27 mouse cellular contexts compared by ENCODE assay signal in the genomic region with DNA sequence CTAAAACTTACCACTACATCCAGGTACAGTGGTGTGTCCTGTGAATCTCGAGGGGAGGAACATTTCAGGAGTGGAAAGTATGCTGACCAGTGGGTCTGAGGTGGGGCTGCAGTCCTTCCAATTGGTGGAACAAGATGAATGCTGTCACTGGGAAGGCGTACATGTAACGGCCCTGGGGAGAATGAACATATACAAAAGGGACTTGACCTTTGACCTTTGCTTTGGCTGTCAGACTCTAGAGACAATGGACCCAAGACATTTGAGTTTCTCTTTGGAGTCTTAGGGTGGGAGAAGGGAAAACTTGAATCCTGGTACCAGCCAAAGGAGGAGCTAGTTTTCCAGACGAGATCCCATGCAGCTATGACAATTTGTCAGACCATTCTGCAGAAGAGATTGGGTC.
"Had no signal": no experiment of that assay in that cellular context is flagged by ENCODE, and none has a peak within 500 bp of the region (broad histone marks: within the 10 kb centered on the region; RNA-seq: fewer than 3 reads in every experiment).

No protein-coding gene starts in this region.

- ATAC-seq: hindbrain, postnatal 0 days; intestine, embryonic 16.5 days; liver, embryonic 12.5 days had no signal

- H3K9ac ChIP-seq: heart, embryonic 13.5 days; heart, embryonic 15.5 days; hindbrain, embryonic 13.5 days; hindbrain, embryonic 15.5 days; kidney, embryonic 15.5 days; limb, embryonic 13.5 days; limb, embryonic 15.5 days; liver, embryonic 12.5 days had no signal

- DNase-seq: gastrocnemius, adult 2 months; gastrocnemius, postnatal 10 days; gastrocnemius, postnatal 25 days; heart, adult 11 months; heart, adult 2 months; heart, postnatal 14 days; heart, postnatal 36 days; kidney, adult 11 months; kidney, adult 2 months; kidney, adult 9 months; kidney, postnatal 14 days; kidney, postnatal 36 days; layer of hippocampus, adult 9-11 months; layer of hippocampus, postnatal 36 days; left cerebral cortex, postnatal 4 days had no signal

- H3K27ac ChIP-seq: gastrocnemius, adult 2 months; heart, adult 2 months; heart, embryonic 13.5 days; heart, embryonic 15.5 days; hindbrain, embryonic 13.5 days; hindbrain, embryonic 15.5 days; hindbrain, postnatal 0 days; kidney, embryonic 15.5 days; kidney, postnatal 0 days; limb, embryonic 13.5 days; limb, embryonic 15.5 days; liver, embryonic 12.5 days had no signal

- H3K27me3 ChIP-seq: heart, embryonic 13.5 days; heart, embryonic 15.5 days; hindbrain, embryonic 13.5 days; hindbrain, embryonic 15.5 days; kidney, embryonic 15.5 days; limb, embryonic 13.5 days; limb, embryonic 15.5 days had no signal

- H3K4me2 ChIP-seq: heart, embryonic 11.5 days; heart, embryonic 13.5 days; heart, embryonic 15.5 days; hindbrain, embryonic 13.5 days; hindbrain, embryonic 15.5 days; kidney, embryonic 15.5 days; limb, embryonic 13.5 days; limb, embryonic 15.5 days; liver, embryonic 12.5 days had no signal

- H3K4me3 ChIP-seq: gastrocnemius, adult 2 months; heart, adult 2 months; heart, embryonic 13.5 days; heart, embryonic 15.5 days; hindbrain, embryonic 13.5 days; hindbrain, embryonic 15.5 days; kidney, embryonic 15.5 days; limb, embryonic 13.5 days; limb, embryonic 15.5 days; liver, embryonic 12.5 days had no signal

- H3K9me3 ChIP-seq: heart, embryonic 13.5 days; heart, embryonic 15.5 days; hindbrain, embryonic 13.5 days; hindbrain, embryonic 15.5 days; kidney, embryonic 15.5 days; limb, embryonic 13.5 days; limb, embryonic 15.5 days; liver, embryonic 12.5 days had no signal

- H3K36me3 ChIP-seq: heart, embryonic 13.5 days; heart, embryonic 15.5 days; hindbrain, embryonic 13.5 days; hindbrain, embryonic 15.5 days; kidney, embryonic 15.5 days; limb, embryonic 13.5 days; limb, embryonic 15.5 days; liver, embryonic 12.5 days had no signal
